Mouse (Mus musculus) myocyte (in vitro differentiated cells): Measurements from ENCODE around the gene Hist1h4a. TPM values are rescaled to one million over a fixed set of nuclear protein-coding genes. Genes with fewer than 3 reads are reported as not detected.
"Not testable (repeated sequence)": the region's sequence is repeated elsewhere in the genome, so short reads cannot be mapped to it uniquely, and the experiment has no call there.

Experiments used
- H3K27me3 ChIP-seq: one replicate; pipeline ENCODE4 v1.6.1; 2011; ENCODE audit not compliant: control insufficient read depth, insufficient read depth, insufficient read length
- H3K36me3 ChIP-seq: one replicate; pipeline ENCODE4 v1.6.1; 2011; ENCODE audit not compliant: control insufficient read depth, insufficient read depth
- H3K4me2 ChIP-seq: one replicate; pipeline ENCODE4 v1.6.1; 2011; ENCODE audit warnings: low read depth, control low read depth
- H3K4me3 ChIP-seq: one replicate; pipeline ENCODE4 v1.5.1; 2011; ENCODE audit warnings: mild to moderate bottlenecking, control low read depth, moderate library complexity
- H3K79me2 ChIP-seq: one replicate; pipeline ENCODE4 v1.6.1; 2011; ENCODE audit not compliant: control insufficient read depth, insufficient read depth
- H3ac ChIP-seq: one replicate; pipeline ENCODE4 v1.6.1; 2011; ENCODE audit not compliant: control insufficient read depth, insufficient read length
- CEBPB ChIP-seq: IDR thresholded peaks from 2 replicates; pipeline ENCODE4 v1.6.1; 2011; ENCODE audit warnings: mild to moderate bottlenecking, moderate library complexity; ENCODE audit not compliant: poor library complexity, insufficient read depth, severe bottlenecking
- E2F4 ChIP-seq: IDR thresholded peaks from one replicate; pipeline ENCODE4 v1.6.1; 2011; ENCODE audit warnings: mild to moderate bottlenecking, control low read depth, moderate library complexity; ENCODE audit not compliant: insufficient read depth
- MAX ChIP-seq: IDR thresholded peaks from one replicate; pipeline ENCODE4 v1.6.1; 2011; ENCODE audit warnings: low read depth, mild to moderate bottlenecking, control low read depth
- MYOD1 ChIP-seq, 3 experiments: IDR thresholded peaks; one replicate each; pipeline ENCODE4 v1.6.1; 2011; ENCODE audit warnings: control low read depth in 2 of 3, low read depth in 2 of 3, mild to moderate bottlenecking in 2 of 3, moderate library complexity in 1 of 3; ENCODE audit not compliant: insufficient read length in 2 of 3, control insufficient read depth in 1 of 3
- MYOG ChIP-seq, 3 experiments: IDR thresholded peaks; one replicate each; pipeline ENCODE4 v1.6.1; 2011; ENCODE audit warnings: control low read depth in 2 of 3, low read depth in 2 of 3, mild to moderate bottlenecking in 2 of 3; ENCODE audit not compliant: insufficient read length in 2 of 3, control insufficient read depth in 1 of 3, insufficient read depth in 1 of 3
- POLR2A ChIP-seq: IDR thresholded peaks from one replicate; pipeline ENCODE4 v1.6.1; 2011; ENCODE audit warnings: low read depth, mild to moderate bottlenecking, control low read depth, moderate library complexity; ENCODE audit not compliant: insufficient read length
- POLR2AphosphoS2 ChIP-seq: IDR thresholded peaks from one replicate; pipeline ENCODE4 v1.6.1; 2011; ENCODE audit warnings: low read depth, control low read depth; ENCODE audit not compliant: insufficient read length
- REST ChIP-seq: IDR thresholded peaks from one replicate; pipeline ENCODE4 v1.6.1; 2011; ENCODE audit warnings: mild to moderate bottlenecking, control low read depth, moderate library complexity; ENCODE audit not compliant: insufficient read depth, insufficient read length
- SRF ChIP-seq: IDR thresholded peaks from one replicate; pipeline ENCODE4 v1.6.1; 2011; ENCODE audit warnings: low read depth; ENCODE audit not compliant: control insufficient read depth, insufficient read length
- TCF12 ChIP-seq: IDR thresholded peaks from one replicate; pipeline ENCODE4 v1.6.1; 2011; ENCODE audit warnings: mild to moderate bottlenecking, control low read depth; ENCODE audit not compliant: poor library complexity, insufficient read depth, severe bottlenecking
- TCF3 ChIP-seq: IDR thresholded peaks from one replicate; pipeline ENCODE4 v1.6.1; 2011; ENCODE audit warnings: low read depth, control low read depth; ENCODE audit not compliant: insufficient read length
- USF1 ChIP-seq: IDR thresholded peaks from one replicate; pipeline ENCODE4 v1.6.1; 2011; ENCODE audit warnings: low read depth, mild to moderate bottlenecking, control low read depth, moderate library complexity
- polyA plus RNA-seq: library from polyadenylated mRNA; unstranded; fragments of >200 nt; fragmentation: generic; extraction: Trizol; gene quantifications from one replicate; pipeline ENCODE4 v1.2.1, GENCODE M21; 2012; ENCODE audit warnings: missing spikeins

The Hist1h4a gene
- polyA plus RNA-seq, 1 experiment, result 4.2 TPM

DNA sequence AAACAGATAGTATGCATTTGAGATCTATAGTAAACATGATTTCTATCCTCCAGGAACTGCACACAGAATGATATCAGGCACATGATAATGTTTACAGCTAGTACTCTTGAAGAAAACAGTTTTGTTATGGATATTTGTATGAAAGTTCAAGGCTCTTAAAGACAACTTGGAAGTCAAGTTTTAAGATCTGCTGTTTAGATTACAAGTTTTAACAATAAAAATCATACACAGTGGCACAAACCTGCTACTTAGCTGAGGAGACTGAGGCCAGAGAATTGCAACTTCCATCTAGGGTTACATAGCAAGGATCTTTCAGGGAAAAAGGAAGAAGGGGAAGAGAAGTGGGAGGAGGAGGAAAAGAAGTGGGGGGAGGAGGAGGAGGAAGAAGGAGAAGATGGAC lies 6.0 kb downstream of the Hist1h4a start:
- no peak overlapping the region for H3ac ChIP-seq
- no peaks in the 10 kb centered on the region for H3K79me2 ChIP-seq
- H3K27me3 ChIP-seq, result no peaks in the 10 kb centered on the region
- TF ChIP-seq E2F4 (no peak), TCF12 (no peak), MYOD1 (IDR thresholded peaks at IDR 0.05; ENCODE audit: control insufficient read depth in 1 of 3, insufficient read length in 2 of 3, low read depth in 2 of 3) (no peak), POLR2A (no peak), TCF3 (no peak), USF1 (no peak), POLR2AphosphoS2 (no peak), MYOG (IDR thresholded peaks at IDR 0.05; ENCODE audit: control insufficient read depth in 1 of 3, insufficient read depth in 1 of 3, insufficient read length in 2 of 3, low read depth in 2 of 3) (no peak), SRF (no peak), MAX (no peak), CEBPB (no peak), REST (no peak)
- no peak overlapping the region for H3K4me2 ChIP-seq
- no peaks in the 10 kb centered on the region for H3K36me3 ChIP-seq
- no peak overlapping the region for H3K4me3 ChIP-seq

- peak overlapping the region; percentile 15 for H3K4me3 ChIP-seq
- H3K79me2 ChIP-seq, result no peaks in the 10 kb centered on the region
- H3K4me2 ChIP-seq, result peak overlapping the region; percentile 70
- H3ac ChIP-seq, result no peak overlapping the region
- TF ChIP-seq POLR2A, result no peak
- no peak for TF ChIP-seq SRF
- no peak for TF ChIP-seq MYOD1 (IDR thresholded peaks at IDR 0.05; ENCODE audit: control insufficient read depth in 1 of 3, insufficient read length in 2 of 3, low read depth in 2 of 3)
- H3K27me3 ChIP-seq, result no peaks in the 10 kb centered on the region
- no peaks in the 10 kb centered on the region for H3K36me3 ChIP-seq
Measured at GRCm38 (mm10) chr13:23753314-23754078, 7.5 kb downstream of the Hist1h4a start.

- TF ChIP-seq E2F4 (no peak), REST (no peak), POLR2A (peak; percentile 14), SRF (no peak), USF1 (no peak)
- peak overlapping the region; percentile 15 for H3K4me3 ChIP-seq
- H3K79me2 ChIP-seq, result no peaks in the 10 kb centered on the region
- peak overlapping the region; percentile 70 for H3K4me2 ChIP-seq
- H3ac ChIP-seq, result no peak overlapping the region
- H3K36me3 ChIP-seq, result no peaks in the 10 kb centered on the region
- no peaks in the 10 kb centered on the region for H3K27me3 ChIP-seq
Measured at GRCm38 (mm10) chr13:23752742-23753172, 8.3 kb downstream of the Hist1h4a start.

DNA sequence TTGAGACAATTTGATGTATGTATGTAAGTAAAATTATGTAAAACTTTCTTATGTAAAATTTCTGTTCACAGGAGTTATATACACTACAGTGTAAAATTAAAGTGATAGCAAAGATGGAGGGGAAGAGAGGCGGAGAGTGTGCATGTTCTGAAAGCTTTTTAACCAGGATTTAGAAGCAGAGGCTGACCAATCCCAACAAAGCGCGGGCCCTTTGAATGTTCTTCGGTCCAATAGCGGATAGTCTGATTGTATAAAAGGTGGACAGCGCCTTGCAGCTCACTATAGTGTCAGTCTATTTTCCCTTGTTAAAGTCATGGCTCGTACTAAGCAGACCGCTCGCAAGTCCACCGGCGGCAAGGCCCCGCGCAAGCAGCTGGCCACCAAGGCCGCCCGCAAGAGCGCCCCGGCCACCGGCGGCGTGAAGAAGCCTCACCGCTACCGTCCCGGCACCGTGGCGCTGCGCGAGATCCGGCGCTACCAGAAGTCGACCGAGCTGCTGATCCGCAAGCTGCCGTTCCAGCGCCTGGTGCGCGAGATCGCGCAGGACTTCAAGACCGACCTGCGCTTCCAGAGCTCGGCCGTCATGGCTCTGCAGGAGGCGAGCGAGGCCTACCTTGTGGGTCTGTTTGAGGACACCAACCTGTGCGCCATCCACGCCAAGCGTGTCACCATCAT lies 8.8 kb downstream of the Hist1h4a start, which contains the start of gene Hist1h3b:
Gene Hist1h3b (plus strand): TSS at position 201 of the 675 bp plus-strand sequence.
- not testable (repeated sequence) for H3K79me2 ChIP-seq, H3ac ChIP-seq, H3K27me3 ChIP-seq, H3K36me3 ChIP-seq
- H3K4me2 ChIP-seq, result peak within 1 kb of the TSS; percentile 76
- TF ChIP-seq POLR2A, result peak; percentile 80
- peak; percentile 88 for TF ChIP-seq POLR2AphosphoS2
- peak; percentile 84 for TF ChIP-seq E2F4
- H3K4me3 ChIP-seq, result peak within 1 kb of the TSS; percentile 15

GRCm38 (mm10) chr13:23751478-23751956 lies 9.5 kb downstream of the Hist1h4a start:
- Histone ChIP-seq H3K36me3 (no peaks in the 10 kb centered on the region), H3K4me3 (peak overlapping the region; percentile 15), H3K27me3 (no peaks in the 10 kb centered on the region), H3K4me2 (peak overlapping the region; percentile 76), H3K79me2 (no peaks in the 10 kb centered on the region), H3ac (no peak overlapping the region)
- no peak for TF ChIP-seq USF1
- no peak for TF ChIP-seq TCF12
- TF ChIP-seq POLR2AphosphoS2, result no peak
- peak; percentile 17 for TF ChIP-seq POLR2A
